Mouse (Mus musculus) gastrocnemius, postnatal 36 days (tissue): ENCODE data around the gene Cldn15. TPM values are rescaled to one million over a fixed set of nuclear protein-coding genes. Genes with fewer than 3 reads are reported as not detected.
A peak's percentile ranks its signal among the peaks of the same experiment; 100 is the strongest.

Experiments
- DNase-seq, 2 experiments: peaks; one replicate each; pipeline ENCODE4 v3.0.0; 2022
- intact Hi-C: fragments of 180-260 bp; cut with DNase I; formaldehyde crosslinking; loops from one replicate; pipeline ENCODE4 v1.15.1; 2025
- total RNA-seq, 2 experiments: library from RNA; stranded (reverse); gene quantifications; 2 replicates each; pipeline ENCODE4 v1.2.3; 2021

Gene Cldn15
- total RNA-seq, 2 experiments from 2014 or later: 1.7 to 1.8 TPM

GRCm38 (mm10) chr5:136973670-136974069 lies 7.3 kb downstream of the Cldn15 start:
- intact Hi-C loops: no loop called here
- DNase-seq: no peak

DNA sequence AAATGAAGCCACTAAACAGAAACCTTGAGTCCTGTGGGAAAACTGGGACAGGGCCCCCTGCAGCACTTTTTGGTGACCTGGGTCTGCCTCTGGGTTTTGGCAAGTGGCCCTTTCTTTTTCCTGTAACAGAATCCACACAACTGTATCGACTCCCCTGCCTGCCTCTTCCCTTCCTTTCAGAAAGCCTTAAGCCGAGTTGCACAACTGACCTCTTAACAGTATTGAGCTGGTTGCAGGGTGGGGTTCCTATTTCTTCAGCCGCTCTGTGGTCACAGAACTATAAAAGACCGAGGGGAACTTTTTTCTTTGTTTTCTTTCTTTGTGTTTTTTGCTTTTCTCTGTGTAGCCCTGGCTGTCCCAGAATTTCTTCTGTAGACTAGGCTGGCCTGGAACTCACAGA lies 11.4 kb downstream of the Cldn15 start:
- intact Hi-C loops: no loop called here
- no peak for DNase-seq

GRCm38 (mm10) chr5:136979762-136980161 lies 13.3 kb downstream of the Cldn15 start:
- no peak for DNase-seq
- intact Hi-C loops: no loop called here

DNA sequence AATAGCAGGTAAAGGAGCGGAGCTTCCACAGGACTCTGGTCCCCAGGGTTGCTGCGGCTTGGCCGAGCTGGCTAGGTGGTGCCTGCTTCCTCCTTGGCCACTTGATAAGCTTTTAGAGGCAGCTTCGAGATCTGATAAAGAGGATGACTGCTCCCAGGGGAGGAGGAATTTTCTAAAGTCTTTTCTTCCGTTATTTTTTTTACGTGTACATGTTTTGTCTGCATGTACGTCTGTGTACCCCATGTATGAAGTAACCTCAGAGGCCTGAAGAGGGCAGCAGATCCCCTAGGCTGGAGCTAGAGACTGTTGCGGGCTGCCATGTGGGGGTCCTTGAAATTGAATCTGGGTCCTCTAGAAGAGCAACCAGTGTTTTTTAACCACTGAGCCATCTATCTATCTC lies 14.6 kb downstream of the Cldn15 start:
- intact Hi-C loops: no loop called here
- DNase-seq: no peak

DNA sequence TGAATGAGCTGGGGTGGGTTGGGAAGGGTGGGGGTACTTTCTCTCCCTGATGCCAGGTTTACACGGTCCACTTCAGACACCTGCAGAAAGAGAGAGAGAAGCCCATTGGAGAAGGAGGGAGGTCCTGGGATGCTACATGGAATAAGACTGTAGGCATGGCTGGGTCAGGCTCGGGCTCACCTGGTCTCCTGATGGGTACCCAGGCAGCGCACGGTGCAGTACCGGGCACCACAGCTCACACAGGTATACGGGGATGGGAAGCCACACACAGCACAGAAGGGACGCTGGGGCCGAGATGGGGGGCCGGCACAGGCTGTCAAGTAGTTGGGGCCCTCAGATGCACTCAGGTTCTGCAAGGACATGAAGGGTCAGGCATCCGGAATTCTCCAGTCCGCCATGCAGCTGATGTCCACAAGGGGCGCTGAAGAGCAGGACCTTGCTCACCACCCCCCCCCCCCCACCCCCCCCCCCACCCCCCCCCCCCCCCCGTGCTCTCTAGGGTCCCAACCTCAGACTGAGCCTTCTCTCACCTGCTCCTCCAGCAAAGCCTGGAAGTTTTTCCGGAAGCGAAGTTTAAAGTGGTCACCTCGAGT lies 16.0 kb downstream of the Cldn15 start:
- intact Hi-C loops: no loop called here
- DNase-seq: no peak

DNA sequence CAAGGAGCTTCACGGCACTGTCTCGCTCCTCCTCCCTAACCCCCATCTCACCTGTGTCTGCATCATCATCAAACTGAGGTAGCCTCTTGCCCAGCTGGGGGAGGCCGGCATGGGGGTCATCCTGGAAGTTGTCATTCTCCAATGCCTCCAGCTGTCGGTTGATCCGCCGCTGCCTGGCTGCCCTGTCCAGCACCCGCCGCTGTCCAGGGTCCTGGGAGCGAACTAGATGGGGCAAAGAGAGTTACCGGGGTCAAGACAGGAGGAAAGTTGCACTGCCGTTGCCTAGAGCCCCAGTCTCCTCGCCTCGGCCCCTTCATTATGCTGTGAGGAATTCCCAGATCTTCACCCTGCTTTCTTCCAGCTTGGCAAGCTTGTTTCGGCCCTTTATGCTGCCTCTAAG lies 18.4 kb downstream of the Cldn15 start:
- DNase-seq: no peak
- intact Hi-C loops: no loop called here

- intact Hi-C loops: no loop called here
- peak; percentile 87 to 96 for DNase-seq
These were observed 20.3 kb downstream of the Cldn15 start, which contains the start of gene Plod3 for GRCm38 (mm10) chr5:136986695-136987137. TSS of gene Plod3 (plus strand) at chr5:136987019.

DNA sequence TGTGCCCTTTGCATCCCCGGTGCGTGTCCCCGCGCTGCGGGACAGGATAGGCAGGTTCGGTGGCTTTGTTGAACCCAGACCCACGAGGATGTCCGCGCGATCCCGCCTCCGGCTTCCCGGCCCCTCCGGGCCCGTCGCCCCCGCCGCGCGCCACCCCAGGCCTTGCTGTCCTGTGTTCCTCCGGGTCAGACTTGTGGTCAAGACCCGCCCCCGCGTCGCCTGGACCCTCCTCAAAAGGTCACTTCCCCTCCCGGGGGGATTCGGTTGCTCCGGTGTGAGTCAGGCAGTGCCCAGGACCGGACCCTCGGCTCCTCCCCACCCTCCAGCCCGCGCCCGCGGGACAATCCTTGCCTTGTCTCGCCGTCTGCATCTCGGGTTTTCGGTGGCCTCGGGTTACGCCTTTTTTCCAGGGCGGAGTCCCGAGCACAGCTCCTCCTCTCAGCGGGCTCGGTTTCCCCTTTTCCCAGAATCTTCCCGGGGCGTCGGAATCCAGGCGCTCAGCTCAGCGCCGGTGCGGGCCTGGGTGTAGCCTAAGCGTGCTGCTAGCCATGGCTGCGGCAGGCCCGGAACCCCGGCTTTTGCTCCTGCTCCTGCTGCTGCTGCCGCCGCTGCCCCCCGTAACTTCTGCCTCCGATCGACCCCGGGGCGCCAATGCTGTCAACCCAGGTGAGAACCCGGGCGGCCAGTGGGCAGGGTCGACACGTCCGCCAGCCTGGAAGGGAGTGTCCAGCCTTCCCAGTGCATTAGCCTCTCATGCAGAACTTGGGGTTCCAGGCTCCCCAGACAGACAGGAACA lies 20.9 kb downstream of the Cldn15 start:
- intact Hi-C loops: no loop called here

GRCm38 (mm10) chr5:136987934-136988271 lies 21.5 kb downstream of the Cldn15 start, which contains the start of gene Znhit1:
TSS of gene Znhit1 (minus strand) at chr5:136988021.
- intact Hi-C loops: no loop called here
- no peak for DNase-seq

More for the DNA sequence above, 20.9 kb downstream of the Cldn15 start:
- peak; percentile 83 to 87 for DNase-seq

GRCm38 (mm10) chr5:136988420-136988819 lies 22.0 kb downstream of the Cldn15 start:
- no peak for DNase-seq
- intact Hi-C loops: no loop called here

- intact Hi-C loops: no loop called here
- DNase-seq: no peak
These were observed 23.4 kb downstream of the Cldn15 start for GRCm38 (mm10) chr5:136989801-136990200.

DNA sequence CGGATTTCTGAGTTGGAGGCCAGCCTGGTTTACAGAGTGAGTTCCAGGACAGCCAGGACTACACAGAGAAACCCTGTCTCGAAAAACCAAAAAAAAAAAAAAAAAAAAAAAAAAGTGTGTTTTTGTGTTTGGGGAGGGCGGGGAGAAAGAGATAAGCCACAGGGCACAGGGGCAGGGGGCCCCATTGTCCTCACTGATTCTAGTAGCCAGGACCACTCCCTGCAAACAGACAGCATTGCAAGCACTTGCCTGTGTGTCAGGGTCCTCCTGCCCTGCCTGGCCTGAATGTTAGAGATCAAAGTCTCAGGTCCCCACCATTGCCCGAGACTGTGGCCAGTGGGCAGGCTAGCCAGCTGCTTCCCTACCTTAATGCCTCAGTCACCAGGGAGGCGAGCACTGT lies 33.0 kb downstream of the Cldn15 start:
- no peak for DNase-seq
- intact Hi-C loops: no loop called here

GRCm38 (mm10) chr5:137000612-137001011 lies 34.2 kb downstream of the Cldn15 start:
- DNase-seq: no peak
- intact Hi-C loops: no loop called here

DNA sequence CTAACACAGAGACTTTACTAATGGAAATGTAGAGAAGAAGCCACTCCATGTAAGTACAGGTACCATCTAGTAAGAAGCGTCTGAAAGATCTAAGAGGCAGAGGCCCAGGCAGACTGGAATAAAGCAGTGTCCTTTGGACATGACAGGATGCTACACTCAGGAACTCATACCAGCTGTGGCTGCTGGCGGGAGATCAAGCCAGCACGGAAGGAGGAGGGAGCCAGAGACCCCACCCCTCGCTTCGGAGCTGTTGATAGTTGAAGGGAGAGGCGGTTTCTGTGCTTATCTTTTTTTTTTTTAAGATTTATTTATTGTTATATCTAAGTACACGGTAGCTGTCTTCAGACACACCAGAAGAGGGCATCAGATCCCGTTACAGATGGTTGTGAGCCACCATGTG lies 40.9 kb downstream of the Cldn15 start:
- intact Hi-C loops: no loop called here
- no peak for DNase-seq

- DNase-seq: no peak
- intact Hi-C loops: no loop called here
These were observed 43.6 kb downstream of the Cldn15 start for GRCm38 (mm10) chr5:137009988-137010387.

DNA sequence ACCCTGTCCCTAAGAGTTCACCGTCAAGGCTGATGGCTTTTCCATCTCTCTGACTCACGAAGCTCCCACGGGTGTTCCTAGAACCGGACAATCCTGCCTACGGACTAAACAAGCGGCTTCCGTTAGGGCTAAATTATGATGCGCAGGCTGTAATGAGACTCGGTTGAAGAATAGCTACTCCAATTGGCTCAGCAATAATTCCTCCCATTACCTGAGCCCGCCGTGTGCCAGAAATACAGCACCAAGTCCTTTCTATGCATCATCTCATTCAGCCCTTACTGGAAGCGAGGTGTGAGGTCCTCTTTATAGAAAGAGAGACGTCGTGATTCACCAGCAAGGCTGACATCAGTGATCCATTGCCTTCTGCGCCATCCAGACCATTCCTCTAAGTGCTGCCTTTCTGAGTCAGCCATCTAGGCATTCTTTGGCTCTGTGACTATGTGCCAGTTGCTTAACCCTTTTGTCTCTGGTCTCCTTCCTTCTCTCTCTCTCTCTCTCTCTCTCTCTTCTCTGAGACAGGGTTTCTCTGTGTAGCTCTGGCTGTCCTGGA lies 46.1 kb downstream of the Cldn15 start:
- DNase-seq: no peak
- intact Hi-C loops: no loop called here

DNA sequence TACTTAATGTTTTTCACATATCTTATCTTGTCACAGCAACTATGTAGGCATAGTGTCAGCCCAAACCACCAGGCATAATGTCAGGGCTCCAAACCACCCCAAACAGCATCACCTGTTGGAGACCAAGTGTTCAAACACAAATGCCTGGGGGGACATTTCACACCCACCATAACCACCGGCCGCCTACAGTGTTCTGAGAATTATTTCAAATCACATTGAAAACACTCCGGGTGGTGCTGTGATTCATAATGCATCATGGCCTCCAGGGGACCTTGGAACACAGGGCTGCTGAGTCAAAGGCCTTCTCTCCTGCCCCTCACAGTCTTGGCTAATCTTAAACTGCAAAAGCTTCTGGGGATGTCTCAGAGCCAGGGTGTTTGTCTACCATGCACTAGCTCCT lies 49.5 kb downstream of the Cldn15 start:
- intact Hi-C loops: no loop called here

DNA sequence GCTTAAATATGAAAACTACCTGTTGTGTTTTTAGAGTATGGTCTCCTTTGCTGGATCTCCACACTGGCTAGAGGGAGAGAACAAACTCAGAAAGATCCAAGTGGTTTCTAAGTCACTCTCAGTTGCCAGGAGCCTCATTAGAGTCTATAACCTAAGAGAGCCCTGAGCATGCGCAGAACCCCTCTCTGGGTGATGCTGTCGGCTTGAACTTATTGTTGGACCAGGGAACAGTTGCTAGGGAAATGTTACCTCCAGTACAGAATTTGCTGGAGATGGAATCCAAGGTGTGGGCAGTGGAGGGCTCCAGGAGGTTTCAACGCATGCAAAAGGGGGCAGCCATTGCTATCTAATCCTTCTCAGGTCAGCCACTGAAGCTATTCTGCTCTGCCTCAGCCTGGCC lies 57.9 kb downstream of the Cldn15 start:
- intact Hi-C loops: no loop called here
- no peak for DNase-seq

More for the DNA sequence above, 49.5 kb downstream of the Cldn15 start:
- DNase-seq: no peak

DNA sequence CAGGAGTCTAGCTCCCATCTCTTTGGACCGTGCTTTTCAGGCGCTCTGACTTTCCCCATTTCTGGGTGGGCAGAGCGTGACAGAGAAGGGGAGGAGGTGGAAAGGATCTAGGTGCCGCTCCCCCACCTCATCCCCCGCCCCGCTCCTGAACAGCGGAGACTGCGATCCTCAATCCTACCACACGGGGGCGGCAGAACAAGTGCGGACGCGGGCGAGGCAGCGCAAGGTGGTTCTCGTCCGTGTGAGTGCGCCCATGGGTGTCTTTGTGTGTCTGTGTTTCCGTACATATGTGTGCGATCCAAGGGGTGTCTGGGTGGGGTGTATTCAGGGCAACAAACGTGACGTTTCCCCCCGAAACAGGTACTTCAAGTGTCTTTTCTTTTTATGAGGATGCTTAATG lies 58.7 kb downstream of the Cldn15 start:
- intact Hi-C loops: loop anchor here (1.0 to 5.0 kb wide), 2 partner anchors 37 to 82 kb away; no protein-coding TSS in a partner anchor
- peak; percentile 65 to 67 for DNase-seq
